Mouse (Mus musculus) ES-E14 (cell line): ENCODE measurements around the gene Tubgcp2. TPM values are rescaled to one million over a fixed set of nuclear protein-coding genes. Genes with fewer than 3 reads are reported as not detected.

Experiments used
- DNase-seq: peaks from one replicate; pipeline ENCODE4 v3.0.0-alpha.2; 2013; ENCODE audit warnings: low read depth, low spot score
- H3K27ac ChIP-seq: 2 replicates; pipeline ENCODE4 v1.5.1; 2012; ENCODE audit warnings: low read depth, mild to moderate bottlenecking, low read length, moderate library complexity, mixed read lengths; ENCODE audit not compliant: poor library complexity, insufficient read depth, severe bottlenecking
- H3K36me3 ChIP-seq: 2 replicates; pipeline ENCODE4 v1.6.1; 2012; ENCODE audit warnings: mild to moderate bottlenecking, low read length, moderate library complexity, mixed read lengths; ENCODE audit not compliant: control insufficient read depth, poor library complexity, insufficient read depth, severe bottlenecking
- H3K4me1 ChIP-seq, 2 experiments: fragments of 150-350 bp in 1 of 2; sonication (generic) in 1 of 2; 2 replicates each; pipeline ENCODE4 v1.6.1; 2012; ENCODE audit warnings: low read length in 2 of 2, mild to moderate bottlenecking in 1 of 2, mixed read lengths in 1 of 2; ENCODE audit not compliant: control insufficient read depth in 2 of 2, insufficient read depth in 2 of 2, poor library complexity in 1 of 2
- H3K4me3 ChIP-seq, 2 experiments: fragments of 150-350 bp in 1 of 2; sonication (generic) in 1 of 2; 2 replicates each; pipeline ENCODE4 v1.5.1; 2012; ENCODE audit warnings: low read length in 2 of 2, low read depth in 1 of 2, mild to moderate bottlenecking in 1 of 2, mixed read lengths in 1 of 2; ENCODE audit not compliant: insufficient read depth in 1 of 2, poor library complexity in 1 of 2, severe bottlenecking in 1 of 2
- H3K9ac ChIP-seq: 2 replicates; pipeline ENCODE4 v1.6.1; 2012; ENCODE audit warnings: low read depth, mild to moderate bottlenecking, low read length, mixed read lengths; ENCODE audit not compliant: poor library complexity, insufficient read depth, severe bottlenecking
- H3K9me3 ChIP-seq: fragments of 150-350 bp; sonication (generic); 2 replicates; pipeline ENCODE4 v1.6.1; 2012; ENCODE audit warnings: low read depth, mild to moderate bottlenecking, low read length; ENCODE audit not compliant: control insufficient read depth, insufficient read depth
- CHD2 ChIP-seq: IDR thresholded peaks from 2 replicates; pipeline ENCODE4 v1.6.1; 2014; ENCODE audit warnings: mild to moderate bottlenecking, low read depth, low read length, inconsistent platforms
- HCFC1 ChIP-seq: IDR thresholded peaks from 2 replicates; pipeline ENCODE4 v1.6.1; 2012; ENCODE audit warnings: low read length, inconsistent platforms, borderline replicate concordance; ENCODE audit not compliant: insufficient read depth
- MAFK ChIP-seq: IDR thresholded peaks from 2 replicates; pipeline ENCODE4 v1.6.1; 2014; ENCODE audit warnings: mild to moderate bottlenecking, low read depth, low read length, inconsistent platforms; ENCODE audit not compliant: insufficient read depth
- ZC3H11A ChIP-seq: IDR thresholded peaks from 2 replicates; pipeline ENCODE4 v1.6.1; 2012; ENCODE audit warnings: low read depth, mild to moderate bottlenecking, inconsistent platforms, low read length, borderline replicate concordance
- ZNF384 ChIP-seq: IDR thresholded peaks from 2 replicates; pipeline ENCODE4 v1.6.1; 2012; ENCODE audit warnings: low read depth, low read length, inconsistent platforms
- in situ Hi-C, 2 experiments: fragments of 600-800 bp; cut with MboI; formaldehyde crosslinking; loops; one replicate each; pipeline ENCODE4 v1.15.1; 2025; ENCODE audit warnings: low sequenced_read_pairs in 2 of 2, inconsistent platforms in 1 of 2; ENCODE audit not compliant: unreplicated experiment in 2 of 2
- total RNA-seq: library from RNA; depleted of rRNA; stranded (reverse); fragments of 300-350 nt; gene quantifications from 2 replicates; pipeline ENCODE4 v1.2.3, GENCODE M21; 2012

Gene Tubgcp2
- total RNA-seq, 1 experiment: 28.1 TPM

GRCm38 (mm10) chr7:140032366-140032765 is 4.1 kb downstream of the Tubgcp2 start:
- in situ Hi-C loops: no loop called here
- H3K36me3 ChIP-seq: peaks cover 46% of the 10 kb centered on the region

GRCm38 (mm10) chr7:140031771-140032170 is 4.7 kb downstream of the Tubgcp2 start:
- no peak for DNase-seq
- Histone ChIP-seq H3K36me3 (peaks cover 46% of the 10 kb centered on the region), H3K27ac (no peak overlapping the region), H3K9me3 (peaks cover 4% of the 10 kb centered on the region; the same call in 1 of the 2 replicates), H3K4me3 (no peak overlapping the region), H3K4me1 (peaks cover 0 to 2% of the 10 kb centered on the region in 2 experiments; a peak in 1 of 4 replicates), H3K9ac (no peak overlapping the region)
- no peak for TF ChIP-seq HCFC1
- no peak for TF ChIP-seq ZNF384
- TF ChIP-seq ZC3H11A: no peak
- TF ChIP-seq CHD2: no peak
- in situ Hi-C loops: no loop called here

More at GRCm38 (mm10) chr7:140032366-140032765, 4.1 kb downstream of the Tubgcp2 start:
- Histone ChIP-seq H3K27ac (no peak overlapping the region; the same call in 1 of the 2 replicates), H3K4me1 (peaks cover 0 to 5% of the 10 kb centered on the region in 2 experiments; a peak in 1 of 4 replicates), H3K9ac (no peak overlapping the region), H3K9me3 (peaks cover 4% of the 10 kb centered on the region; the same call in 1 of the 2 replicates), H3K4me3 (no peak overlapping the region)
- TF ChIP-seq HCFC1 (no peak), ZNF384 (no peak), ZC3H11A (no peak), MAFK (no peak), CHD2 (no peak)
- DNase-seq: no peak

- Histone ChIP-seq H3K9me3 (peaks cover 11% of the 10 kb centered on the region), H3K27ac (no peak overlapping the region), H3K4me1 (no peaks in the 10 kb centered on the region), H3K9ac (no peak overlapping the region), H3K4me3 (no peak overlapping the region), H3K36me3 (peaks cover 9% of the 10 kb centered on the region; the same call in 1 of the 2 replicates)
- TF ChIP-seq CHD2 (no peak), HCFC1 (no peak), MAFK (no peak), ZNF384 (no peak)
- no peak for DNase-seq
- in situ Hi-C loops: no loop called here
Observed at GRCm38 (mm10) chr7:140011336-140011735, 25.1 kb downstream of the Tubgcp2 start.

GRCm38 (mm10) chr7:140007781-140008180 is 28.7 kb downstream of the Tubgcp2 start:
- Histone ChIP-seq H3K4me1 (no peaks in the 10 kb centered on the region), H3K27ac (no peak overlapping the region)

More at GRCm38 (mm10) chr7:140007781-140008180, 28.7 kb downstream of the Tubgcp2 start:
- Histone ChIP-seq H3K36me3 (peaks cover 25% of the 10 kb centered on the region; the same call in 1 of the 2 replicates), H3K4me3 (no peak overlapping the region), H3K9me3 (peaks cover 9% of the 10 kb centered on the region), H3K9ac (no peak overlapping the region)
- in situ Hi-C loops: no loop called here
- no peak for DNase-seq
- TF ChIP-seq MAFK (no peak), ZC3H11A (no peak), ZNF384 (no peak), CHD2 (no peak), HCFC1 (no peak)
